Mouse (Mus musculus): Measurements from ENCODE around the gene Mfap3. TPM values are rescaled to one million over a fixed set of nuclear protein-coding genes. Genes with fewer than 3 reads are reported as not detected.

Mfap3 gene
- polyA plus RNA-seq, 1 experiment from 2014 or later = 56.4 TPM

DNA sequence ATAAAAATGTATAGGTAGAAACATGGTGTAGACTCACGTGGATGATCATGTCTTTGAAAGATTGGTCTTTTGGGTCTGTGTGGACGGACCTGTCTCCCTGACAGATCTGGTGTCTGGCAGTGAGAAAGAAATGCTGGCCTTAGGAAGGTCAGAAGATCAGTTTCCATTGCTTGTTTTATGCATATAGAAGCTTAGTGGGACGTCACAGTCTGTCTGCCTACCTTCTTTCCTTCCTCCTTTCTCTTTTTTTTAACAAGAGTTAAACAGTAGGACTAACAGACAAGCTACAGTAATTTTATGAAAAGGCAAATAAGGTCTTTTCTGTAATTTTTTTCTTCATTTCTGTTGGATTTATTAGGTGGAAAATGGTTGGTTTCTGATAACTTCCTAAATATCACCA lies 10.6 kb downstream of the Mfap3 start:
- no peak for ATAC-seq (ENCODE audit: insufficient number of reproducible peaks, insufficient read depth, low FRiP score, low TSS enrichment, low read depth)
- H3K9me3 ChIP-seq = no peaks in the 10 kb centered on the region
- no peaks in the 10 kb centered on the region for H3K4me1 ChIP-seq (replicated peaks)
- H3K27ac ChIP-seq = no peak overlapping the region
- H3K36me3 ChIP-seq = peaks cover 64% of the 10 kb centered on the region
- H3K4me2 ChIP-seq = no peak overlapping the region
- no peaks in the 10 kb centered on the region for H3K27me3 ChIP-seq
- H3K9ac ChIP-seq (replicated peaks) = no peak overlapping the region
- no peak overlapping the region for H3K4me3 ChIP-seq (replicated peaks)
- WGBS = 89% methylated on average over 3 of the region's 3 CpGs

DNA sequence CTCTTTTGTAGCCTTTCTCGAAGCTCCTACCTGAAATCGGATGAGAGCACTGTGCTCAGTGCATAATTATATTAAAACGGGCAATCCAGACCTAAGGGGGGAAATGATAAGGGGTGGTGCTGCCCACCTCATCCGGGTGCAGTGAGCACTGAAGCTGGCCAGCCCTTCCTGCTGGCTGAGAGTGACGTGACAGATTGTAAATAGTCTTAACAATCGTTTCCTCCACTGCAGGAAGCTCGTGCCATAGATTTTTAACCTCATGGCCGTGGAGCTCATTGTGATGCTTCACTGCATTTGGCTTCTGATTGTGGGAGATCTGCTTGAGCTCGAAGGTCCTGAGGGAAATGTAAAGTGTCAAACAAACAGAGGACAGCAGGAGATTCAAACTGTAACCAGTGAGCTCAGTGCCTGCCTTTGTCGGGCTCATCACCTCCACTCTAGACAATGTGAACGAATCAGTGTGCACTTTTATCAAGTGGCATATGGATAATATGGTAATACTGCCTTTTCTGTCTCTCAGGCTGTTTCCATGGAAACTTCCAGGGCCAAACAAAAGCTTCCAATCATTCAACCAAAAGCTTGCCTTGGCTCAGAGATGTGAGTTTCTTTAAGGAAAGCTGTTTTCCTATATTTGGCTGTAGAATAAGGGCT lies 13.0 kb downstream of the Mfap3 start:
- H3K9ac ChIP-seq (replicated peaks) = no peak overlapping the region
- H3K4me2 ChIP-seq = no peak overlapping the region
- H3K36me3 ChIP-seq = peaks cover 66% of the 10 kb centered on the region
- no peak overlapping the region for H3K4me3 ChIP-seq (replicated peaks)
- H3K4me1 ChIP-seq (replicated peaks) = no peaks in the 10 kb centered on the region
- ATAC-seq (ENCODE audit: insufficient number of reproducible peaks, insufficient read depth, low FRiP score, low TSS enrichment, low read depth) = no peak
- no peak overlapping the region for H3K27ac ChIP-seq
- WGBS = 79% methylated on average over 11 of the region's 11 CpGs
- no peaks in the 10 kb centered on the region for H3K27me3 ChIP-seq
- H3K9me3 ChIP-seq = no peaks in the 10 kb centered on the region

DNA sequence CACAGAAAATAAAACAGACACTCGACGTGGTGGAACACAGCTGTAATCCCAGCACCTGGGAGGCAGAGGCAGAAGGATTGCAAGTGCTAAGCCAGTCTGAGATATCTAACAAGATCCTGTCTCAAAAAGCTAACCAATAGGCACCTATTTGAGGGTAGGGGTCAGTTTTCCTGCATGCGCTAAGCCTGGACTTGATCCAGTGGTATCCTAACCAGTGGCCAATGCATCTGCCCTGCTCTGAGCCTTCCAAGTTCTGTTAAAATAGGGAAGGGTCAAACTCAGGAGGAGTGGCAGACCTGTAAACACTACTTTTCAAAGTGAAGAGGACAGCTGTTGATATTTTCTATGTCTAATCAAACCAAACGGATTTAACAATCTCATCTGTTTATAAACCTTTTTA lies 13.8 kb downstream of the Mfap3 start:
- ATAC-seq (ENCODE audit: insufficient number of reproducible peaks, insufficient read depth, low FRiP score, low TSS enrichment, low read depth) = no peak
- Histone ChIP-seq H3K27me3 (no peaks in the 10 kb centered on the region), H3K36me3 (peaks cover 66% of the 10 kb centered on the region), H3K27ac (no peak overlapping the region), H3K9me3 (no peaks in the 10 kb centered on the region), H3K4me3 (replicated peaks) (no peak overlapping the region), H3K9ac (replicated peaks) (no peak overlapping the region), H3K4me1 (replicated peaks) (no peaks in the 10 kb centered on the region), H3K4me2 (no peak overlapping the region)
- 88% methylated on average over 4 of the region's 4 CpGs for WGBS

DNA sequence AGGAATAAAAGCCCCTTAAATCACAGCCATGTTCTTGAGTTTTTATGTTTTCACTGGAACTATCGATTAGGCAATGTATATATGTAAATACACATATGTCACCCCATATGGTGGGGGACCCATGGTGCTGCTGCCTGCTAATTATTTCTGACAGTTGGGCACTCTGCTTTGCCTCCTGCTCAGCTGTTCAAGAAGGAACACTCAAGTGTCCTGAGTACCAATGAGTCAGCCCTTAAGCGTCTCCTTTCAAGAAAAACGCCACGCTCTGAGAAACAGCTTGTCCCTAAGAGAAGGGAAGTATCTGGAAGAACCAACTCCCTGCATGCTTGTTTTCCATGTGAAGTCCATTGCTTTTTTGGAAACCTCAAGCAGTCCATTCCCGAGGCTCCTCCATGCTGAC lies 17.4 kb downstream of the Mfap3 start:
- Histone ChIP-seq H3K36me3 (peaks cover 32% of the 10 kb centered on the region), H3K4me1 (replicated peaks) (no peaks in the 10 kb centered on the region), H3K27ac (no peak overlapping the region), H3K4me2 (no peak overlapping the region), H3K4me3 (replicated peaks) (no peak overlapping the region), H3K9ac (replicated peaks) (no peak overlapping the region), H3K9me3 (no peaks in the 10 kb centered on the region), H3K27me3 (no peaks in the 10 kb centered on the region)
- ATAC-seq (ENCODE audit: insufficient number of reproducible peaks, insufficient read depth, low FRiP score, low TSS enrichment, low read depth) = no peak
- WGBS = 93% methylated on average over 5 of the region's 5 CpGs

DNA sequence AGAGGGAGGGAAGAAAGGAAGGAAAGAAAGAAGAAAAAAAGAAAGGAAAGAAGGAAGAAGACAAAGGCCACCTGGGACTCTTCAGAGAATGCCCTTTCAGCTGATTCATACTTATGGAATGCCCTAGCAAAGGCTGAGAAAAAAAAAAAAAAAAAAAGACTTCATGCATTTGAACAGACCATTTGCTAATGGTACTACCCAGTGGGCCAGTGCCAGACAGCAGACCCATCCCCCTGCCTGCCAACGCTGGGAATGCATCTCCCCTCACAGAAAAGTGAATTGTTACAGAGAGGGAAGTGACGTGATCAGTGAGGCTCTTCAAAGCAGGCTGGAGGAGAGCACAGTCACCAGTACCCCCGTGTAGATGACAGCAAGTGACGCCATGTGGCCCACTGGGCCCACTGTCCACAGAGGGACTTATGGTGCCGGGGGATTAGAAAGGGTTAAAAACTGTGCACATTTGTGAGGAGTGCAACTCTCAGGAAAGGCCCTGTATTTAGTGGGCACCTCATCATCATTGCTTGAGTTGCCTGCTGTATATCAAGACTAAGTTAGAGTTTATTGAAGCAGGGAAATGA lies 21.5 kb downstream of the Mfap3 start:
- Histone ChIP-seq H3K4me1 (replicated peaks) (no peaks in the 10 kb centered on the region), H3K4me2 (no peak overlapping the region), H3K4me3 (replicated peaks) (no peak overlapping the region), H3K36me3 (no peaks in the 10 kb centered on the region), H3K9me3 (no peaks in the 10 kb centered on the region), H3K27me3 (no peaks in the 10 kb centered on the region), H3K9ac (replicated peaks) (no peak overlapping the region), H3K27ac (no peak overlapping the region)
- ATAC-seq (ENCODE audit: insufficient number of reproducible peaks, insufficient read depth, low FRiP score, low TSS enrichment, low read depth) = no peak
- WGBS = 85% methylated on average over 5 of the region's 5 CpGs

DNA sequence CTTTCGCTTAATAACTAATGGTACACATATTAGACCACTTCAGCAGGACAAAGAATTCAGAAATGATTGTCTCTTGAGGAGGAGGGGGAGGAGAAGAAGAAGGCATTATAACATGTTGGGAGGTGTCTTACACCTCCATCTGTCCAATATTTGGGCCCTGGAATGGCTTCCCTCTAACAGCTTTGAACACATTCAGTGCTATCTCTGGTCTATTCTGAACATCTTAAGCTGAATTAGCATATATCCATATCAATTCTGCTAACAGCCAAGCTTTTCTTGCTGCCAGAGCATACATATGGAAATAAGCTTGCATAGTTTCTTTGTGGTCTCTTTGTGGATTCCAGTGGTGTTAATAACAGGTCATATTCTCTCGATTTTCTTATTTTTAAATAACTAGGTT lies 22.2 kb downstream of the Mfap3 start:
- Histone ChIP-seq H3K9ac (replicated peaks) (no peak overlapping the region), H3K4me3 (replicated peaks) (no peak overlapping the region), H3K4me2 (no peak overlapping the region), H3K36me3 (no peaks in the 10 kb centered on the region), H3K27me3 (no peaks in the 10 kb centered on the region), H3K27ac (no peak overlapping the region), H3K4me1 (replicated peaks) (no peaks in the 10 kb centered on the region), H3K9me3 (no peaks in the 10 kb centered on the region)
- 89% methylated on average over 2 of the region's 2 CpGs for WGBS
- no peak for ATAC-seq (ENCODE audit: insufficient number of reproducible peaks, insufficient read depth, low FRiP score, low TSS enrichment, low read depth)

DNA sequence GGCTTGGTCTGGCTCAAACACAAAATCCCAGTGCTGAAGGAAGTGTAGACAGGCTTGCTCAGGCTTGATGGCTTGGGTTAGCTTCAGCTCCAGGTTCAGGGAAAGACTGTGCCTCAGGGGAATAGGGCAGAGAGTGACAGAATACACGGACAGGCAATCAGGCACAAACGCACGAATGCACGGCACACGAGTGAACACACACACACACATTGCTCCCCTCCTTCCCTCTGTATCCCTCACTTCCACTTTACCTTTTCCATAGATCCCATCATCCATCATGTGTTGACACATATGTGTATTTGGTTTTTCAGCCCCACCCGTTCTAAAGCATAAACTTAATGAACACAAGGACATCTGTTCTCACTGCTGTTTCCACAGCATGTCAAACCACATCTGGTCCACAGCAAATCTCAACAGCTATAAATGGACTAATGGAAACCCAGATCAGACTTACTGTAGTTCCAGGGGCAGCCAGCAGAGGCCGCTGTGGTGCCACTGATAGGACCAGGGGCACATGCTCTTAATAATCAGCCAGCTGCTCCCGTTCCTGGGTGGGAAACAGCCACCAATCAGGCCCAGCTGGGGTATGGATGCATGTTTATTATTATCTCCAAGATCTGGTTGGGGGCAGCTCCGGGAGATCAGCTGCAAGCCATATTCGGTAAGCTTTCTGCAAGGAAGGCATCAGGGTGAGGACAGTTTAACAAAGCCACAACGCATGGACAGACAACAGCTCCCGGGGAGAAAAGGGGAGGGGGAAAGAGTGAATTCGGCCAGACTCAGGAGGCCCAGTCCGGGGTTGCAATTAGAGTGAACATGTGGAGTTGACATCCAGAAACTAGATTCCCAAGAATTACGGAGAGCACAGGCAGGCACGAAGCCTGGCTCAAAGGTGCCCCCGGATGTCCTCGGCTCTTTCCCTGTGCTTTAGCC lies 30.4 kb downstream of the Mfap3 start:
- H3K27ac ChIP-seq = no peak overlapping the region
- H3K4me2 ChIP-seq = peak overlapping the region; percentile 43
- 21% methylated on average over 18 of the region's 18 CpGs for WGBS
- H3K27me3 ChIP-seq = 0 out of 2 replicates have a peak, but pooled peaks cover 7% of the 10 kb centered on the region
- H3K4me3 ChIP-seq (replicated peaks) = 0 out of 2 replicates have a peak overlapping the region, but pooled peaks have one; percentile 1
- peaks cover 24% of the 10 kb centered on the region; the same call in 1 of the 2 replicates for H3K4me1 ChIP-seq (replicated peaks)
- H3K9ac ChIP-seq (replicated peaks) = 0 out of 2 replicates have a peak overlapping the region, but pooled peaks have one; percentile 1
- peak; percentile 72 for ATAC-seq (ENCODE audit: insufficient number of reproducible peaks, insufficient read depth, low FRiP score, low TSS enrichment, low read depth)
- H3K36me3 ChIP-seq = no peaks in the 10 kb centered on the region
- H3K9me3 ChIP-seq = no peaks in the 10 kb centered on the region

DNA sequence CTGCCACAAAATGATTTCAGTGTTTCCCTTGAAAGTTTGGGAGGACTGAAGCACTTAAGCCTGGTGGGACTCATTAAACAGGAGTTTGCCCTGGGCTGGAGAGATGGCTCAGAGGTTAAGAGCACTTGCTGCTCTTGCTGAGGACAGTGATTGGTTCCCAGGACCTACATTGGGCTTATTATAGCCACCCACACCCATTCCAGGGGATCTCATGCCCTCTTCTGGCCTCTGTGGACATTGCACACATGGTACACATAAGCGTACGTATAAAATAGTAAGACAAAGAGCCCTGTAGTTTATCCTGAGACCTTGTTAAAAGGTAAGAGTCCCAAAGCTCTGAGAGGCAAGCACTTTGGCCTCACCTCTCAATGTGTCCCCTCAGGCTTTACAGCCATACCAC lies 31.8 kb downstream of the Mfap3 start:
- 92% methylated on average over 2 of the region's 2 CpGs for WGBS
- Histone ChIP-seq H3K4me2 (no peak overlapping the region), H3K9me3 (no peaks in the 10 kb centered on the region), H3K4me1 (replicated peaks) (peaks cover 24% of the 10 kb centered on the region; the same call in 1 of the 2 replicates), H3K9ac (replicated peaks) (no peak overlapping the region), H3K4me3 (replicated peaks) (no peak overlapping the region), H3K36me3 (no peaks in the 10 kb centered on the region), H3K27me3 (0 out of 2 replicates have a peak, but pooled peaks cover 7% of the 10 kb centered on the region), H3K27ac (no peak overlapping the region)
- no peak for ATAC-seq (ENCODE audit: insufficient number of reproducible peaks, insufficient read depth, low FRiP score, low TSS enrichment, low read depth)

DNA sequence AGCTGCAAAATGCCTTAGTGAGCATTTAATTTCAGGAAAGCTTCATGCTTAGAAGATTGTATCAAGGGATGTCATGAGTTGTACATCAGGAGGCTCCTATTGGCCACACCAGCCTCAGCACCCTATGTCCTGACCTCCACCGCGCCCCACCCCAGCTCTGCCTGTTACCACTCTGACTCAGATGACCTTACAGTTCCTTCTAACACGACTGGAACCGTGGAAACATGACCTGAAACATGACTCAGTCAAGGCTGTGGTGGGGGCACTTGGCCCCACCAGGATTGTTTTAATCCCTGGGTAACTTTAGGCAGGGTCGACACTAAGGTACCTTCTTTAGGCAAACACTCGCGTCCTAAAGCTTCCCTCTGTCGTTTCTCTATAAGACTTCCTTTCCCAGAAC lies 32.6 kb downstream of the Mfap3 start:
- H3K4me1 ChIP-seq (replicated peaks) = peaks cover 24% of the 10 kb centered on the region; the same call in 1 of the 2 replicates
- no peak overlapping the region for H3K4me2 ChIP-seq
- 0 out of 2 replicates have a peak, but pooled peaks cover 7% of the 10 kb centered on the region for H3K27me3 ChIP-seq
- WGBS = 91% methylated on average over 8 of the region's 8 CpGs
- H3K9me3 ChIP-seq = no peaks in the 10 kb centered on the region
- ATAC-seq (ENCODE audit: insufficient number of reproducible peaks, insufficient read depth, low FRiP score, low TSS enrichment, low read depth) = no peak
- no peak overlapping the region for H3K9ac ChIP-seq (replicated peaks)
- H3K27ac ChIP-seq = no peak overlapping the region
- H3K36me3 ChIP-seq = no peaks in the 10 kb centered on the region
- H3K4me3 ChIP-seq (replicated peaks) = no peak overlapping the region

DNA sequence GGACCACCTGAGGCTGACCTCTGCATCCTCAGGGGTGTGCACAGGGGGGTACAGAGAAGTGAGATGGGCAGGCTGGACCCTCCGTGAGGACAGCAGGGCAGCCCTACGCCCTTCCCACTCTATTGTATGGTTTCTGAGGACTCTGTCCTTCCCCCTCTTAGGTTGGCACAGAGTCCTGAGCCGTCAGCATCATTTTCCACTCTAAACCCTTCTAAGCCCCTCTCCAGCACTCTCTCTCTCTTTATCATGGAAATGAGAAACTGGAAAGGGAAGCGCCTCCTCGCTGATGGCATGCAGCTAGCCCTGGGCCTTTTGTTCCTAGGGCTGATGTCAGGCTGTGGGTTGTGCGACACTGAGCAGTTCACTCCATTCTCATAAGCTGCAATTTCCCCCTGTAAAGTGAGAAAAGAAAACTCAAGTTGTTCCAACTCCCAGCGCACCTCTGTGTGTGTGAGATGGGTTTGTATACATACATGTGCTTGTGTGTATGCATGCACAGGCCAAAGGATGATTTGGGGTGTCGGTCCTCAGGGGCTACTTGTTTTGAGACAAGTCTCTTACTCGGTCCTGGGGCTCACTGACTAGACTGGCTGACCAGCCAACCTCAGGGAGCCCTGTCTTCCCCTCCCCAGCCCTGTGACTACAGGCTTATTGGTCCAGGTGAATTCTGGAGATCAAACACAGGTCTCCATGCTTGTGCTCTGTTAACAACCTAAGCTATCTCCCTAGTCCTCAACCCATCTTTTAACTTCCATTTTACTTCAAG lies 34.7 kb downstream of the Mfap3 start:
- Histone ChIP-seq H3K4me2 (no peak overlapping the region), H3K9ac (replicated peaks) (no peak overlapping the region), H3K36me3 (no peaks in the 10 kb centered on the region), H3K4me3 (replicated peaks) (no peak overlapping the region), H3K27me3 (0 out of 2 replicates have a peak, but pooled peaks cover 7% of the 10 kb centered on the region), H3K9me3 (no peaks in the 10 kb centered on the region), H3K4me1 (replicated peaks) (peaks cover 15% of the 10 kb centered on the region; the same call in 1 of the 2 replicates), H3K27ac (no peak overlapping the region)
- WGBS = 68% methylated on average over 9 of the region's 9 CpGs
- ATAC-seq (ENCODE audit: insufficient number of reproducible peaks, insufficient read depth, low FRiP score, low TSS enrichment, low read depth) = no peak

Data from limb, embryonic 12.5 days (tissue).